ENCODE assay signal across 8 mouse cellular contexts in the genomic region with DNA sequence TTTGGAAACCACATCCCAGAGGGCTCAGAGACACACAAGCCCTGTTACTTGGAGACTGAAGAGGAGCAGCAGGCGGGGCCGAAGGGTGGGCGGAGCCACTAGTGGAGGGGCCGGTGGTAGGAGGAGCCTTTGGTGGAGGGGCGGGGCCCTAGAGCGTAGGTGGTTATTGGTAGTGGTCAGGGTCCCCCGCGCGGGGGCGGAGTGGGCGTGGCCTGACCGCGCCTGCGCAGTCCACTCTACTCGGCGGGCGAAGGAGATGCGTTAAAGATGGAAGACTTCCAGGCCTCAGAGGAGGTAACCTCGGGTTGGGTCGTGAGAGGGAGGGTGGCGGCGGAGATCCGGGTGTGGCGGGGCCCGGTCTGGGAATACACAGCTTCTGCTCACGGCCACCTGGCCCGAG. TPM values are rescaled to one million over a fixed set of nuclear protein-coding genes. Genes with fewer than 3 reads are reported as not detected.
DNase-seq lines count a peak whose midpoint lies in the region; ATAC-seq lines count a peak whose summit lies in the region.
"Not testable (repeated sequence)": the region's sequence is repeated elsewhere in the genome, so short reads cannot be mapped to it uniquely, and the experiment has no call there.

Gene Dynlt1b (plus strand): TSS at position 168 of the 400 bp plus-strand sequence.

- not testable (repeated sequence) for H3K27ac ChIP-seq in hindbrain, embryonic 11.5 days (ENCODE audit: low read depth, low read length)

- peak within 1 kb of the TSS; percentile 42 for H3K4me2 ChIP-seq in hindbrain, embryonic 11.5 days (replicated peaks; ENCODE audit: low read depth, low read length)

- peak within 1 kb of the TSS; percentile 41 for H3K4me3 ChIP-seq in hindbrain, embryonic 11.5 days (ENCODE audit: low read depth, low read length)

- ATAC-seq in hindbrain, embryonic 11.5 days (ENCODE audit: low FRiP score): peak; percentile 97

- H3K4me1 ChIP-seq in hindbrain, embryonic 11.5 days (replicated peaks; ENCODE audit: control insufficient read depth, insufficient read depth, low read length): not testable (repeated sequence)

- under 1% methylated on average over 27 of the region's 27 CpGs for WGBS in hindbrain, embryonic 11.5 days

- H3K9ac ChIP-seq in hindbrain, embryonic 11.5 days (ENCODE audit: low read depth, low read length): peak within 1 kb of the TSS; percentile 35

- not testable (repeated sequence) for H3K27me3 ChIP-seq in hindbrain, embryonic 11.5 days (ENCODE audit: control insufficient read depth, insufficient read depth, low read length)

- H3K36me3 ChIP-seq in hindbrain, embryonic 11.5 days (ENCODE audit: control insufficient read depth, insufficient read depth, low read length): not testable (repeated sequence)

- peak; percentile 100 for DNase-seq in MN1 (ENCODE audit: low spot score)
- DNase-seq in cerebellum, adult 9-10 months: peak; percentile 100
- DNase-seq in frontal cortex, adult 2 months (ENCODE audit: extremely low spot score in 1 of 2, low spot score in 1 of 2): peak; percentile 100
- DNase-seq in hindbrain, embryonic 11.5 days (ENCODE audit: low spot score): peak; percentile 100
- DNase-seq in layer of hippocampus, postnatal 10 days (ENCODE audit: low spot score in 2 of 2): peak; percentile 100
- peak; percentile 100 for DNase-seq in lung, postnatal 10 days
- peak; percentile 100 for DNase-seq in ovary, postnatal 36 days (ENCODE audit: low spot score)
- DNase-seq in thymus, postnatal 25 days: peak; percentile 100

- H3K9me3 ChIP-seq in hindbrain, embryonic 11.5 days (ENCODE audit: control insufficient read depth, low read length): not testable (repeated sequence)

RNA-seq across cellular contexts. Expression of gene Dynlt1b, which starts in this region (rescaled TPM):
- 116 and 147 TPM in 2 replicates for polyA plus RNA-seq in frontal cortex, adult 2 months (2012; rRNA removed)
- polyA plus RNA-seq in hindbrain, embryonic 11.5 days (2014; fragmentation: Nextera tagmentation; extraction: Ambion mirVana): 838 and 876 TPM in 2 replicates
- total RNA-seq in layer of hippocampus, postnatal 10 days (2021): 100 to 1,000 TPM; 220 to 248 TPM
